Comparison of ENCODE assay signal across 8 mouse cellular contexts in genomic region chr6:52158276-52159051, GRCm38 (mm10). TPM values are rescaled to one million over a fixed set of nuclear protein-coding genes. Genes with fewer than 3 reads are reported as not detected.
A peak's percentile ranks its signal among the peaks of the same experiment; 100 is the strongest.
DNase-seq lines count a peak whose midpoint lies in the region; ATAC-seq lines count a peak whose summit lies in the region.

Gene Hoxa1, minus strand, starts transcription at chr6:52158317.

- no peak within 1 kb of the TSS for H3K27ac ChIP-seq in forebrain, embryonic 12.5 days
- peak within 1 kb of the TSS; percentile 10; the same call in 1 of the 2 replicates for H3K27ac ChIP-seq in limb, embryonic 13.5 days
- H3K27ac ChIP-seq in midbrain, embryonic 13.5 days, result no peak within 1 kb of the TSS

- H3K4me2 ChIP-seq in forebrain, embryonic 12.5 days, result peak within 1 kb of the TSS; percentile 99
- H3K4me2 ChIP-seq in limb, embryonic 13.5 days (replicated peaks), result peak within 1 kb of the TSS; percentile 100
- H3K4me2 ChIP-seq in midbrain, embryonic 13.5 days (replicated peaks), result peak within 1 kb of the TSS; percentile 80

- peak within 1 kb of the TSS; percentile 55 for H3K9ac ChIP-seq in forebrain, embryonic 12.5 days
- H3K9ac ChIP-seq in limb, embryonic 13.5 days, result peak within 1 kb of the TSS; percentile 67
- H3K9ac ChIP-seq in midbrain, embryonic 13.5 days (replicated peaks), result 0 out of 2 replicates have a peak within 1 kb of the TSS, but pooled peaks have one; percentile 23

- DNase-seq in 3134 (ENCODE audit: extremely low read depth, insufficient read length, low spot score) (peak; percentile 88), adipocyte (ENCODE audit: low spot score) (peak; percentile 87)
- peak; percentile 76 for DNase-seq in testis, postnatal 10 days (ENCODE audit: low spot score)
- no peak for DNase-seq in left cerebral cortex, adult 8-10 months (ENCODE audit: low spot score in 2 of 2)

- peak within 1 kb of the TSS; percentile 55 for H3K4me3 ChIP-seq in forebrain, embryonic 12.5 days (replicated peaks)
- peak within 1 kb of the TSS; percentile 72 for H3K4me3 ChIP-seq in limb, embryonic 13.5 days
- peak within 1 kb of the TSS; percentile 45 for H3K4me3 ChIP-seq in midbrain, embryonic 13.5 days (replicated peaks)

- WGBS in forebrain, embryonic 12.5 days, result under 1% methylated on average over 55 of the region's 55 CpGs
- under 1% methylated on average over 55 of the region's 55 CpGs for WGBS in limb, embryonic 13.5 days
- under 1% methylated on average over 55 of the region's 55 CpGs for WGBS in midbrain, embryonic 13.5 days

- no peaks in the 10 kb centered on the region for H3K9me3 ChIP-seq in forebrain, embryonic 12.5 days
- H3K9me3 ChIP-seq in limb, embryonic 13.5 days, result no peaks in the 10 kb centered on the region
- H3K9me3 ChIP-seq in midbrain, embryonic 13.5 days, result no peaks in the 10 kb centered on the region

- ATAC-seq in forebrain, embryonic 12.5 days (ENCODE audit: low FRiP score), result peak; percentile 79; the same call in 1 of the 2 replicates
- ATAC-seq in hematopoietic stem cell, adult 5-6 weeks (replicated peaks in 1 of 2; ENCODE audit: insufficient read depth in 1 of 2, low FRiP score in 2 of 2, low TSS enrichment in 1 of 2, low read depth in 1 of 2, poor library complexity in 2 of 2, severe bottlenecking in 2 of 2), result peak; percentile 81 to 87
- peak; percentile 84 for ATAC-seq in limb, embryonic 13.5 days (ENCODE audit: low FRiP score, low read depth)
- ATAC-seq in midbrain, embryonic 13.5 days, result peak; percentile 79

- H3K27me3 ChIP-seq in forebrain, embryonic 12.5 days, result peaks cover 97% of the 10 kb centered on the region
- H3K27me3 ChIP-seq in limb, embryonic 13.5 days, result peaks cover 89% of the 10 kb centered on the region
- peaks cover 98% of the 10 kb centered on the region for H3K27me3 ChIP-seq in midbrain, embryonic 13.5 days

- peaks cover 16% of the 10 kb centered on the region for H3K4me1 ChIP-seq in forebrain, embryonic 12.5 days
- peaks cover 45% of the 10 kb centered on the region for H3K4me1 ChIP-seq in limb, embryonic 13.5 days
- H3K4me1 ChIP-seq in midbrain, embryonic 13.5 days (replicated peaks), result peaks cover 10% of the 10 kb centered on the region

- no peaks in the 10 kb centered on the region for H3K36me3 ChIP-seq in forebrain, embryonic 12.5 days (replicated peaks)
- no peaks in the 10 kb centered on the region for H3K36me3 ChIP-seq in limb, embryonic 13.5 days
- no peaks in the 10 kb centered on the region for H3K36me3 ChIP-seq in midbrain, embryonic 13.5 days

RNA-seq across cellular contexts. Expression of gene Hoxa1, which starts in this region (rescaled TPM):
- polyA plus RNA-seq in forebrain, embryonic 12.5 days (2016; fragmentation: Nextera tagmentation; extraction: Ambion mirVana), result 0.19 and 0.31 TPM in 2 replicates
- not detected in 2 replicates for total RNA-seq in hematopoietic stem cell, adult 5-6 weeks (2017)
- 1.1 and 1.5 TPM in 2 replicates for polyA plus RNA-seq in limb, embryonic 13.5 days (2015; fragmentation: Nextera tagmentation; extraction: Ambion mirVana)
- 0.07 and 0.09 TPM in 2 replicates for polyA plus RNA-seq in midbrain, embryonic 13.5 days (2015; fragmentation: Nextera tagmentation; extraction: Ambion mirVana)
- total RNA-seq in left cerebral cortex, adult 8-10 months (2022), result not detected

Comparison
In these comparisons a context has a peak if more than half of its experiments do, and no peak if none do; other contexts are left out.
1. Peak in ATAC-seq, H3K4me3 ChIP-seq, H3K9ac ChIP-seq and H3K4me2 ChIP-seq in forebrain, embryonic 12.5 days; RNA of the gene not detected or under 1 TPM.
2. Peak in ATAC-seq in hematopoietic stem cell, adult 5-6 weeks; RNA of the gene not detected or under 1 TPM.
3. Peak in ATAC-seq, H3K4me3 ChIP-seq, H3K9ac ChIP-seq and H3K4me2 ChIP-seq in midbrain, embryonic 13.5 days; RNA of the gene not detected or under 1 TPM.
4. DNase-seq: peak in 3134 (single experiment), adipocyte (single experiment) and testis, postnatal 10 days (single experiment); none in left cerebral cortex, adult 8-10 months (0 of 2).
5. Peak in every context shown above with its lines, with median percentiles within 50 percentile points of each other: ATAC-seq, H3K4me2 ChIP-seq, H3K4me3 ChIP-seq and H3K9ac ChIP-seq.